Mouse (Mus musculus) lung, postnatal 0 days (tissue): ENCODE data around the gene Srd5a1.

ENCODE experiments used
- CTCF ChIP-seq: IDR thresholded peaks from 2 replicates; pipeline ENCODE4 v1.5.1; 2016; ENCODE audit warnings: antibody characterized with exemption, mild to moderate bottlenecking
- EP300 ChIP-seq: IDR thresholded peaks from 2 replicates; pipeline ENCODE4 v1.6.1; 2016; ENCODE audit warnings: antibody characterized with exemption, mild to moderate bottlenecking, control low read depth

DNA sequence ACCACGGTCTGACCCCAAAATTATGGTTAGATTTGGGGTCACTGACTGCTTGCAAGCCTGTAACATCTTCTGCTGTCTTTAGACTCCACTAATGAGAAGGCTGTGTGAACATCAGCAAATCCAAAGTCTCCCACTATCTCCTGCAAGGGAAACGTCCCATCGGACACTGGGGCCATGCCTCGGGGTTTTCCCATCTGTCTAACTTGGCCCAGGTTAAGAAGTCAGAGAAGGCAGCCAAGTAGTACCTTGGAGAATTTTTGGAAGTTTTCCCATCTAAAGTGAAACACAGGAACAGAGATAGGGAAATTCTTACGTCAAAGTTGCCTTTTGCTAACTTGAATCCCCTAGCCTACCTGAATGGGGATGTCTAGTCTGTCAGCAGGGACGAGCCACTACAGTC is 27.7 kb downstream of the Srd5a1 start:
- TF ChIP-seq CTCF, result no peak
- no peak for TF ChIP-seq EP300
